Mouse (Mus musculus) forebrain, embryonic 16.5 days (tissue): ENCODE data around the gene Chga. TPM values are rescaled to one million over a fixed set of nuclear protein-coding genes. Genes with fewer than 3 reads are reported as not detected.

Source experiments
- ATAC-seq: fragments of 200-750 bp; cut with Nextera tagmentation; 2 replicates; pipeline ENCODE4 v1.8.0; 2017; ENCODE audit warnings: mild to moderate bottlenecking, moderate library complexity
- H3K27ac ChIP-seq: fragments of 300-500 bp; sonication (generic); 2 replicates; pipeline ENCODE4 v1.5.1; 2014; ENCODE audit warnings: low read length, control low read depth
- H3K27me3 ChIP-seq: fragments of 300-500 bp; sonication (generic); replicated peaks from 2 replicates; pipeline ENCODE4 v1.6.1; 2014; ENCODE audit warnings: low read length; ENCODE audit not compliant: control insufficient read depth, insufficient read depth
- H3K36me3 ChIP-seq: fragments of 300-500 bp; sonication (generic); 2 replicates; pipeline ENCODE4 v1.6.1; 2014; ENCODE audit not compliant: control insufficient read depth, insufficient read depth
- H3K4me1 ChIP-seq: fragments of 300-500 bp; sonication (generic); replicated peaks from 2 replicates; pipeline ENCODE4 v1.6.1; 2014; ENCODE audit warnings: low read length; ENCODE audit not compliant: control insufficient read depth, insufficient read depth
- H3K4me2 ChIP-seq: fragments of 300-500 bp; sonication (generic); 2 replicates; pipeline ENCODE4 v1.6.1; 2014; ENCODE audit warnings: mild to moderate bottlenecking, low read length, control low read depth
- H3K4me3 ChIP-seq: fragments of 300-500 bp; sonication (generic); replicated peaks from 2 replicates; pipeline ENCODE4 v1.5.1; 2014; ENCODE audit warnings: mild to moderate bottlenecking, low read length, control low read depth
- H3K9ac ChIP-seq: fragments of 300-500 bp; sonication (generic); replicated peaks from 2 replicates; pipeline ENCODE4 v1.6.1; 2014; ENCODE audit warnings: low read depth, low read length, control low read depth
- H3K9me3 ChIP-seq: fragments of 300-500 bp; sonication (generic); 2 replicates; pipeline ENCODE4 v1.6.1; 2016; ENCODE audit warnings: low read length; ENCODE audit not compliant: control insufficient read depth
- WGBS: fragments of 180-500 bp; shearing (Covaris S2); extraction: QIAGEN DNeasy Blood & Tissue Kit; methylation state at CpG from one replicate; pipeline ENCODE4 v1.1.7; 2014; 5-methylcytosine and 5-hydroxymethylcytosine counted together
- polyA plus RNA-seq: library from polyadenylated mRNA; unstranded; fragments of >200 nt; fragmentation: Nextera tagmentation; extraction: Ambion mirVana; gene quantifications from 2 replicates; pipeline ENCODE4 v1.2.1, GENCODE M21; 2015

Gene Chga
- polyA plus RNA-seq, 1 experiment from 2014 or later = 118 TPM

GRCm38 (mm10) chr12:102600345-102600744 is 45.6 kb downstream of the Chga start:
- Histone ChIP-seq H3K4me2 (no peak overlapping the region), H3K4me1 (peaks cover 22% of the 10 kb centered on the region), H3K9me3 (no peaks in the 10 kb centered on the region; the same call in 1 of the 2 replicates), H3K4me3 (no peak overlapping the region), H3K36me3 (no peaks in the 10 kb centered on the region), H3K27me3 (no peaks in the 10 kb centered on the region), H3K9ac (no peak overlapping the region), H3K27ac (no peak overlapping the region)
- no peak for ATAC-seq
- 91% methylated on average over 6 of the region's 6 CpGs for WGBS

GRCm38 (mm10) chr12:102601847-102602246 is 47.1 kb downstream of the Chga start:
- WGBS = 5% methylated on average over 8 of the region's 8 CpGs
- H3K9me3 ChIP-seq = no peaks in the 10 kb centered on the region; the same call in 1 of the 2 replicates
- no peak overlapping the region for H3K4me2 ChIP-seq
- no peak overlapping the region for H3K4me3 ChIP-seq
- peaks cover 22% of the 10 kb centered on the region for H3K4me1 ChIP-seq
- H3K27me3 ChIP-seq = no peaks in the 10 kb centered on the region
- ATAC-seq = peak; percentile 80
- no peaks in the 10 kb centered on the region for H3K36me3 ChIP-seq
- H3K9ac ChIP-seq = peak overlapping the region; percentile 20; the same call in 1 of the 2 replicates
- H3K27ac ChIP-seq = peak overlapping the region; percentile 75

- H3K27ac ChIP-seq = peak overlapping the region; percentile 75
- peak; percentile 56 for ATAC-seq
- WGBS = 66% methylated on average over 9 of the region's 9 CpGs
- no peaks in the 10 kb centered on the region; the same call in 1 of the 2 replicates for H3K9me3 ChIP-seq
- no peak overlapping the region for H3K4me3 ChIP-seq
- H3K36me3 ChIP-seq = no peaks in the 10 kb centered on the region
- no peak overlapping the region for H3K4me2 ChIP-seq
- no peaks in the 10 kb centered on the region for H3K27me3 ChIP-seq
- peak overlapping the region; percentile 20; the same call in 1 of the 2 replicates for H3K9ac ChIP-seq
- H3K4me1 ChIP-seq = peaks cover 22% of the 10 kb centered on the region
These were observed 47.7 kb downstream of the Chga start for GRCm38 (mm10) chr12:102602255-102603041.

GRCm38 (mm10) chr12:102605607-102606006 is 50.8 kb downstream of the Chga start:
- Histone ChIP-seq H3K9ac (no peak overlapping the region), H3K9me3 (no peaks in the 10 kb centered on the region), H3K4me3 (no peak overlapping the region), H3K4me2 (no peak overlapping the region), H3K4me1 (peaks cover 28% of the 10 kb centered on the region), H3K27me3 (no peaks in the 10 kb centered on the region), H3K27ac (no peak overlapping the region), H3K36me3 (no peaks in the 10 kb centered on the region)
- WGBS = 89% methylated on average over 6 of the region's 6 CpGs
- no peak for ATAC-seq

- no peaks in the 10 kb centered on the region for H3K36me3 ChIP-seq
- no peak overlapping the region for H3K27ac ChIP-seq
- H3K9ac ChIP-seq = no peak overlapping the region
- H3K4me1 ChIP-seq = peaks cover 20% of the 10 kb centered on the region
- H3K27me3 ChIP-seq = no peaks in the 10 kb centered on the region
- H3K4me2 ChIP-seq = no peak overlapping the region
- ATAC-seq = no peak
- 93% methylated on average over 8 of the region's 8 CpGs for WGBS
- H3K9me3 ChIP-seq = no peaks in the 10 kb centered on the region
- no peak overlapping the region for H3K4me3 ChIP-seq
These were observed 52.3 kb downstream of the Chga start for GRCm38 (mm10) chr12:102607066-102607465.

GRCm38 (mm10) chr12:102607808-102608517 is 53.2 kb downstream of the Chga start:
- Histone ChIP-seq H3K27me3 (no peaks in the 10 kb centered on the region), H3K36me3 (no peaks in the 10 kb centered on the region), H3K27ac (no peak overlapping the region), H3K4me1 (peaks cover 11% of the 10 kb centered on the region; the same call in 1 of the 2 replicates), H3K9ac (no peak overlapping the region), H3K9me3 (no peaks in the 10 kb centered on the region), H3K4me3 (no peak overlapping the region), H3K4me2 (no peak overlapping the region)
- WGBS = 73% methylated on average over 11 of the region's 11 CpGs
- ATAC-seq = no peak

GRCm38 (mm10) chr12:102610927-102611326 is 56.2 kb downstream of the Chga start:
- Histone ChIP-seq H3K27ac (no peak overlapping the region), H3K4me3 (no peak overlapping the region), H3K4me1 (0 out of 2 replicates have a peak, but pooled peaks cover 10% of the 10 kb centered on the region), H3K27me3 (no peaks in the 10 kb centered on the region), H3K4me2 (no peak overlapping the region), H3K36me3 (no peaks in the 10 kb centered on the region), H3K9ac (no peak overlapping the region), H3K9me3 (no peaks in the 10 kb centered on the region)
- no peak for ATAC-seq
- WGBS = 91% methylated on average over 8 of the region's 8 CpGs

GRCm38 (mm10) chr12:102612431-102612830 is 57.7 kb downstream of the Chga start:
- no peak overlapping the region for H3K9ac ChIP-seq

GRCm38 (mm10) chr12:102613411-102613810 is 58.6 kb downstream of the Chga start:
- Histone ChIP-seq H3K9ac (no peak overlapping the region), H3K9me3 (no peaks in the 10 kb centered on the region)

More at GRCm38 (mm10) chr12:102612431-102612830, 57.7 kb downstream of the Chga start:
- Histone ChIP-seq H3K27me3 (no peaks in the 10 kb centered on the region), H3K4me3 (no peak overlapping the region), H3K27ac (no peak overlapping the region), H3K9me3 (no peaks in the 10 kb centered on the region), H3K4me1 (peaks cover 15% of the 10 kb centered on the region; the same call in 1 of the 2 replicates), H3K36me3 (no peaks in the 10 kb centered on the region), H3K4me2 (no peak overlapping the region)
- ATAC-seq = no peak
- WGBS = 86% methylated on average over 1 of the region's 1 CpGs

More at GRCm38 (mm10) chr12:102613411-102613810, 58.6 kb downstream of the Chga start:
- peaks cover 17% of the 10 kb centered on the region for H3K4me1 ChIP-seq
- no peak overlapping the region for H3K4me2 ChIP-seq
- no peak overlapping the region for H3K27ac ChIP-seq
- no peak for ATAC-seq
- H3K36me3 ChIP-seq = no peaks in the 10 kb centered on the region
- WGBS = 87% methylated on average over 4 of the region's 4 CpGs
- H3K4me3 ChIP-seq = no peak overlapping the region
- H3K27me3 ChIP-seq = no peaks in the 10 kb centered on the region
